Mouse (Mus musculus) kidney, postnatal 4 days (tissue): ENCODE results near the gene Gpr89.

ENCODE experiments used
- DNase-seq, 2 experiments: peaks; one replicate each; pipeline ENCODE4 v3.0.0; 2021; ENCODE audit warnings: mixed read lengths in 2 of 2

Gpr89 gene

GRCm38 (mm10) chr3:96820116-96820915, 84.8 kb downstream of the Gpr89 start:
- DNase-seq: no peak
